Mouse (Mus musculus) Patski (cell line): ENCODE results near the gene Rgl1. TPM values are rescaled to one million over a fixed set of nuclear protein-coding genes. Genes with fewer than 3 reads are reported as not detected.

Experiments
- ATAC-seq: fragments of 100-300 bp; one replicate; pipeline ENCODE4 v1.8.0; 2021
- CTCF ChIA-PET: fragments of 350-600 bp; sonication (Branson Sonifier 250); formaldehyde crosslinking; loops from one replicate; lab custom pipeline; 2022; ENCODE audit warnings: inconsistent platforms; lab: Charles Lee
- POLR2A ChIA-PET: fragments of 350-600 bp; sonication (Branson Sonifier 250); formaldehyde crosslinking; loops from one replicate; lab custom pipeline; 2022; ENCODE audit warnings: antibody characterized with exemption, inconsistent platforms; lab: Charles Lee
- DNase-seq: peaks from one replicate; pipeline ENCODE4 v3.0.0-alpha.2; 2011; ENCODE audit warnings: low read depth, low spot score
- H3K27me3 ChIP-seq: fragments of 371-371 bp; one replicate; pipeline ENCODE4 v1.5.1; 2021
- CTCF ChIP-seq: fragments of 100-300 bp; IDR thresholded peaks from one replicate; pipeline ENCODE4 v1.5.1; 2021
- in situ Hi-C: fragments of 300-500 bp; cut with MboI; formaldehyde crosslinking; loops from 3 replicates; pipeline ENCODE4 v1.11.1; 2018; ENCODE audit warnings: low pct_unique_long_range_greater_than_20kb, mixed read lengths
- polyA plus RNA-seq: library from polyadenylated mRNA; unstranded; gene quantifications from one replicate; pipeline ENCODE4 v1.2.3, GENCODE M21; 2021

Gene Rgl1
- polyA plus RNA-seq, 1 experiment from 2014 or later = 51.6 TPM

DNA sequence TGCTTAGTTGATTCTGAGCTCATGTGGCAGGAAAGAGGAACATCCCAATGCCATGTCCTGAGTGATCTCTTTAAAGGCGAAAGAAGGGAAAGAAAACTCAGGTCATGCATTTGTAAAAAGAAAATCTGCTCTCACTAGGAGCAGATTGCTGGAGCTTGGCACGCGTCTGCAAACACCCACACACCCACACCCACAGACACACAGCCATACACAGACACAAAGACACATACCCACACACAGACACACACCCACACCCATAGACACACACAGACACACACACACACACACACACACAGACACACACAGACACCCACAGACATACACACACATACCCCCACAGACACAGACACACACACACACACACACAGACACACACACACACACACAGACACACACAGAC, 243.9 kb downstream of the Rgl1 start:
- CTCF ChIA-PET = interaction anchor here (2.6 kb wide), 1 partner anchor 246 kb away, joined by 14 read pairs; no protein-coding TSS in a partner anchor
- in situ Hi-C loops = loop anchor here (25.0 kb wide), 1 partner anchor 685 kb away; no protein-coding TSS in a partner anchor
- no peaks in the 10 kb centered on the region for H3K27me3 ChIP-seq
- DNase-seq (no peak), ATAC-seq (no peak)
- TF ChIP-seq CTCF = no peak
- POLR2A ChIA-PET = no interaction called here

GRCm38 (mm10) chr1:152520798-152521575, 245.2 kb downstream of the Rgl1 start:
- TF ChIP-seq CTCF = peak; percentile 53
- DNase-seq = no peak
- POLR2A ChIA-PET = no interaction called here
- in situ Hi-C loops = loop anchor here (25.0 kb wide), 1 partner anchor 684 kb away; no protein-coding TSS in a partner anchor
- ATAC-seq = no peak
- CTCF ChIA-PET = interaction anchor here (0.9 to 2.6 kb wide), 6 partner anchors 157 to 247 kb away, joined by 3 to 14 read pairs (median 3); partner anchors contain the start of gene Apobec4
- no peaks in the 10 kb centered on the region for H3K27me3 ChIP-seq

GRCm38 (mm10) chr1:152518971-152519370, 247.2 kb downstream of the Rgl1 start:
- TF ChIP-seq CTCF = no peak
- no peak for ATAC-seq
- no peak for DNase-seq
- H3K27me3 ChIP-seq = no peaks in the 10 kb centered on the region
- POLR2A ChIA-PET = no interaction called here
- in situ Hi-C loops = loop anchor here (25.0 kb wide), 1 partner anchor 682 kb away; no protein-coding TSS in a partner anchor
- CTCF ChIA-PET = no interaction called here

- POLR2A ChIA-PET = interaction anchor here (0.5 to 1.0 kb wide), 3 partner anchors 10 to 206 kb away, joined by 3 to 6 read pairs (median 3); no protein-coding TSS in a partner anchor
- no peak for DNase-seq
- no peak for TF ChIP-seq CTCF
- no peaks in the 10 kb centered on the region for H3K27me3 ChIP-seq
- CTCF ChIA-PET = no interaction called here
- in situ Hi-C loops = loop anchor here (25.0 kb wide), 1 partner anchor 680 kb away; no protein-coding TSS in a partner anchor
- no peak for ATAC-seq
Measured at GRCm38 (mm10) chr1:152517057-152517570, 249.0 kb downstream of the Rgl1 start.

GRCm38 (mm10) chr1:152514256-152514655, 251.9 kb downstream of the Rgl1 start:
- TF ChIP-seq CTCF = no peak
- in situ Hi-C loops = loop anchor here (25.0 kb wide), 1 partner anchor 677 kb away; no protein-coding TSS in a partner anchor
- ChIA-PET CTCF (no interaction called here), POLR2A (no interaction called here)
- H3K27me3 ChIP-seq = no peaks in the 10 kb centered on the region
- ATAC-seq (no peak), DNase-seq (no peak)

- in situ Hi-C loops = loop anchor here (25.0 kb wide), 1 partner anchor 674 kb away; no protein-coding TSS in a partner anchor
- ATAC-seq (peak; percentile 82), DNase-seq (peak; percentile 31)
- ChIA-PET POLR2A (no interaction called here), CTCF (interaction anchor here (0.8 kb wide), 1 partner anchor 61 kb away, joined by 3 read pairs; no protein-coding TSS in a partner anchor)
- peak; percentile 82 for TF ChIP-seq CTCF
- H3K27me3 ChIP-seq = no peaks in the 10 kb centered on the region
Measured at GRCm38 (mm10) chr1:152511237-152511636, 254.9 kb downstream of the Rgl1 start.

- ATAC-seq = no peak
Measured at GRCm38 (mm10) chr1:152508481-152509220, 257.5 kb downstream of the Rgl1 start.

DNA sequence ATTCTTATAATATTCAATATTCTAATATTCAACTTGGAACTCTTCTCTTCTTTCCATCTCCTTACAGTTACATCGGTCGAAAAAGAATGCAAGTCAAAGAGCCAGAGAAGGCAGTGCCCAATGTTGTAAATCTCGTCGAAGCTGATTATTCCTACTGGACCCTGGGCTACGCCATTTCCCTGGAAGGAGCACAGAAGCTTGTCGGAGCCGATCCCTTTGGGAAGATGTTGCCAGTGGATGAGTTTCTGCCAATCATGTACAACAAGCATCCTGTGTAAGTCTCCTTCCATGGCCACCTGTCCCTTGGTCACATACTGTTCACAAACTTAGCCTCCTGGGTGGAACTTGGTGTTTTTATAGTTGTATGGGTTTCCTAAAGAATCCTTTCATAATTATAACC, 259.4 kb downstream of the Rgl1 start:
- no peak for TF ChIP-seq CTCF
- ATAC-seq = no peak
- CTCF ChIA-PET = no interaction called here
- DNase-seq = no peak
- in situ Hi-C loops = loop anchor here (25.0 kb wide), 1 partner anchor 669 kb away; no protein-coding TSS in a partner anchor
- POLR2A ChIA-PET = interaction anchor here (1.0 kb wide), 1 partner anchor 11 kb away, joined by 3 read pairs; no protein-coding TSS in a partner anchor
- peaks cover 7% of the 10 kb centered on the region for H3K27me3 ChIP-seq

More at GRCm38 (mm10) chr1:152508481-152509220, 257.5 kb downstream of the Rgl1 start:
- in situ Hi-C loops = loop anchor here (25.0 kb wide), 1 partner anchor 671 kb away; no protein-coding TSS in a partner anchor
- TF ChIP-seq CTCF = no peak
- POLR2A ChIA-PET = no interaction called here
- CTCF ChIA-PET = interaction anchor here (1.6 kb wide), 1 partner anchor 13 kb away, joined by 3 read pairs; no protein-coding TSS in a partner anchor
- DNase-seq = no peak
- H3K27me3 ChIP-seq = peaks cover 7% of the 10 kb centered on the region

GRCm38 (mm10) chr1:152506175-152506574, 260.0 kb downstream of the Rgl1 start:
- peaks cover 7% of the 10 kb centered on the region for H3K27me3 ChIP-seq
- DNase-seq (no peak), ATAC-seq (no peak)
- POLR2A ChIA-PET = no interaction called here
- no peak for TF ChIP-seq CTCF
- CTCF ChIA-PET = no interaction called here
- in situ Hi-C loops = loop anchor here (25.0 kb wide), 1 partner anchor 669 kb away; no protein-coding TSS in a partner anchor

DNA sequence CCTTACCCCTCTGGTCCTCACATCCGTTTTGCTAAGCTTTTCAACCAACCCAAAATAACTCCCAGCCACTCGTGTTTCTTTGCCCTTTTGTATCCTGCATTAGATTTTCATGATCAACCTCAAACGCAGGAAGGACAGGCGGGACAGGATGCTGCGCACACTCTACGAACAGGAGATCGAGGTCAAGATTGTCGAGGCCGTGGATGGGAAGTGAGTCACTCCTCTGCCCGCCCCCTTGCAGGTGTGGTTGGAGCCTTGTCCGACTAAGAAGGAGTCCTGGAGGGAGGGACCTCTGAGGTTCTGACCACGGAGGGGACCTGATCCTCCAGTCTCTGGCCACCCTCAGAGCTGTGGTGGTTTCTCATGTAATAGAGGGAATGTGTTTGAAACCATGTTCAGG, 266.3 kb downstream of the Rgl1 start:
- ATAC-seq = no peak
- CTCF ChIA-PET = no interaction called here
- in situ Hi-C loops = loop anchor here (25.0 kb wide), 1 partner anchor 663 kb away; no protein-coding TSS in a partner anchor
- H3K27me3 ChIP-seq = no peaks in the 10 kb centered on the region
- DNase-seq = no peak
- no peak for TF ChIP-seq CTCF
- POLR2A ChIA-PET = no interaction called here
